Mouse (Mus musculus) B cell, adult 2 months (primary cell): Measurements from ENCODE around the gene Ect2.
A peak's percentile ranks its signal among the peaks of the same experiment; 100 is the strongest.

Experiments
- DNase-seq, 2 experiments: peaks; one replicate each; pipeline ENCODE4 v3.0.0; 2022

Ect2 gene

DNA sequence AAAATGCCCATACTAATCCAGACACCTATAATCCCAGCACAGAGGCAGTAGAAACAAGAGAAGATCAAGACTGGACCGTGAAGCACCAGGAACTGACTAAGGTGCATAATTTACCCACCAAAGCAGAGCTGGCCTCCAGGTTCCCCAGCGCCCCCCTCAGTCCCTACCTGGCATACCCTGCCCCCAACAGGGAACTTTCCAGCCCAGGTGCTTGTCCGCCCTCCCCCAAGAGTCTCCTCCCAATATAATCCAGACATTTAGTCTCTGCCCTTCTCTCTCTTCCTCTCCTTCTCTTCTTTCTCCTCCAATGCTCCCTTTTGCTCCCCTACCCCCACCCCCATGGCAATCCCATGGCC lies 2.9 kb upstream of the Ect2 start:
- DNase-seq = no peak

DNA sequence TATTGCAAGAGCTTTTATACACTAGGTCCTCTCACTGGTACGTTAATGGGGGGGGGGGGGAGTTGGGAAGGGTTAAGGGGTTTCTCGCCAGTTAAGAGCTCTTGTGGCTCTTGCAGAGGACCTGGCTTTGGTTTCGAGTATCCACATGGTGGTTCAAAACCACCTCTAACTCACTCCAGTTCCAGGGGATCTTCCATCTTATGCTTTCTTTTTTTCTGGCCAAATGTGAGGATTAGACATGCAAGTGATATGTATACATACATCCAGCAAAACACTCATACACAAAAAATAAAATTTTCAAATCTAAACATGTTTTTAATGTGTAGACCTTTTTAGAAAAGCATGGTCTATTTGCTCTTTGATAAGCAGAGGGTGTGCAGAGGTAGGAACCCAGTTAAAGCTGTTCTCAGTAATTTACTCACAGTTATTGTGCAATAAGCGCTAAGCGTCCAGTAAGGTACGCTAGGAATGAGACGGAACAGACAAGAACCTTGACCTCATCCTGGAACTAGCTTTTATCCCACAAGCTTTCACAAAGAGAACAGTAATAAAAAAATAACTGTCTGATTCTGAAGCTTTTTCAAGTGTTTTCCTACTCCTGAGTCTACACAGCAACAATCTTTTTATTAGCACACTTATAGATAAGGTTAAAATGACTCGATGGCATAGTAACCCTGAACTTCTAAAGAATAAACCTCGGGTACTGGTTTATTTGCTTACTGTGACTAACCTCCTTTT lies 2.3 kb upstream of the Ect2 start:
- DNase-seq = no peak

DNA sequence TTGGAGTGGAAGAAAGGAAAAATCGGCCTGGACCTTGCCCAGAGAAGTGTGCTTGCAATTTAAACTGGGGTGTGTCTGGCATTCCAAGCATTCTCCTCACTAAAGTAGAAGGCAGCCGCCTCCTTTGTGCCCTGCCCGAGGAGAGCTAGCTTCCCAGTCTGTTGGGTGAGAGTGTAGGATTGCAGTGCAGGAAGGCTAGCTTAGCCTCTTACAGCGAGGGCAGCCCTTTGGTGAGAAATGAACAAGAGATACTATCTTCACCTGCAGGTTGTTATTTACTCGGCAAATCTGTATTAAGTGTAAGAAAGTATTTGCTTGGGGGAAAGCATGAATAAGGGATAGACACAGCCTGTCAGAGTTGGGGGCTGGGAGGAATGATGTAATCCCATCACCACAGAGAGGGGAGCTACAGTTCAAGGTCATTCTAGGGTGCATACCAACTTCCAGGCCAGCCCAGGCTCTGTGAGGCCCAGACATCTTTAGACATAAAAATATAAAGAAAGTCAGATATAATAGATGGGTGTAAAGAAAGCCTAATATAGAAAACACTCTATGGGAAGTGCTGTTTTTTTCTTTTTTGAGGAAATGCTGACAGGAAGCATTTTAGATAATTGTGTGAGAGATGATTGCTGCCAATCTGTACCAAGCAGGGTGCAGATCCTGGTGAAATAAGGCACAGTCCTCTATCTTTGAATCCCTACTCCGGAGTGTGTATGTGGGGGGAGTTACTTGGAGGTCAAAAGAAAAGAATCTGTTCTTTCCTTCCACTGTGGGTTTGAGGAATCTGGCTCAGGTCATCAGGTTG lies 1.6 kb upstream of the Ect2 start:
- DNase-seq = no peak

DNA sequence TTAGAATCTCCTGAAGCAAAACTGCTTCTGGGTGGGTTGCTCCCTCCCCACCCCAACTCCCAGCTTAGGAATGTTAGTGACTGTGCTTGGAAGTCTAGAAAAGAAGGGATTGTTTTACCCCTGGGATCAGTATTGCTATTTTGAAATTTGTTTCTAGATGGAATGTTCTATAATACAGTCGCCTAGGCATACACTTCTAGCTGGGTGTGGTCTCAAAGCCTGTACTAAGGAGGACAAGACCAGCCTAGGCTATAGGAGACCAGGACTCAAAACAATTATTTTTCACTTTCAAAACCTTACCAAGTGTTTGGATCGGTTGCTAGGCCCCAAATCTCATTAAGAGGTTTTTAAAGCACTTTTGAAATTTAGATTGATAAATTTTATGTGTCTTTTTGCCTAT lies 602 bp upstream of the Ect2 start:
- no peak for DNase-seq

DNA sequence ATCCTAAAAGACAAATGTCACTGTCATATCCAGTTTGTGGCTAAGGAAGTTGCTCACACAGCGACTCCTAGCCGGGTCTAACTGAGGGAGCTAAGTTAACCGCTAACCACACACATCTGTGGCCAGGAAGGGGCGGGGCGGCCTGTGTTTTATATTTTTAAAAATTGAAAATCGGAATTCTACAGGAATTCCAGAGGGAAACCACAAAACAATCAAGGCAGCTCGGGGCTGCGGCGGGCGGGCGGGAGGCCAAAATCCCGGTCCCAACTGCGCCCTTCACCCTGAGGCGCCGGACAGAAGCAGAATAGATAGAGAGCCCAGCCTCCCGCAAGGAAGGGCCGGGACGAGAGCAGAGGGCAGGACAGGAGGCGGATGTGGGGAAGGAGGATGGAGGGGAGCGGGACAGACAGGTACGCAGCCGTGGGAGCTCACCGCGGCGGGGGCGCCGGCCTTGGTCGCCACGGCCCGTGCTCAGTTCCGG lies 447 bp downstream of the Ect2 start:
- peak; percentile 24 to 25 for DNase-seq

DNA sequence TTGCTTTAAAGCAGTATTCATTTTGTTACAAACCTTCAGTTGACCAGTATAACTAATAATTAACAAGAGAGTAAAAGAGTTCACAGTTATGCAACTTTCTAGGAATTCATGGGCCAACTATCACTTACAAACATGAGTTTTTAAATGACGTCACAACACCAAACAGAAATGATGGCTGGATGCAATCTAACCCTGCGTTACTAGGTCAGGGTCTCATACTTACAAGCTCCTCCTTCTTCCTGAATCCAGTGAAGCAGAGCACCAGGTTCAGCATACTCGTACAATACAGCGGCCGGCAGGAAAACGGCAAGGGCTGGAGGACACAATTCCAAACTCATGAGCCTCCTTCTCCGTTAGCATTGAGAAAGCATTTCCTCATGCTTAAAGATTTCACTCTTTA lies 7.9 kb downstream of the Ect2 start:
- no peak for DNase-seq

DNA sequence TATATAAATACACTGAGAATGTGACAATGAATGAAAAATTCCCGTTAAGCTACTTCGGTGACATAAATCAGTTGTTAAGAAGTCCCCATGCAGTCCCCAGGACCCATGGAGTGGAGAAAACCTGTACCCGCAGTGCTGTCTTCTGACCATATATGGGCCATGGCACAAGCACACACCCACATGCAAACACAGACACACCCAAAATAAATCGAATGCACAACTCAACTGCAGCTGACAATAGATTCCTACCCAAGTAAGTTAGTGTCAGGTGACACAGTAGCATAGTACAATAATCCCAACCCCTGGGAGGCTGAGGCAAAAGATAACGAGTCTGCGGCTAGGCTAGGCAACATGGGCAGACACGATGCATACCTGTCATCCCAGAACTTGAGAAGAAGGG lies 10.1 kb downstream of the Ect2 start:
- no peak for DNase-seq

DNA sequence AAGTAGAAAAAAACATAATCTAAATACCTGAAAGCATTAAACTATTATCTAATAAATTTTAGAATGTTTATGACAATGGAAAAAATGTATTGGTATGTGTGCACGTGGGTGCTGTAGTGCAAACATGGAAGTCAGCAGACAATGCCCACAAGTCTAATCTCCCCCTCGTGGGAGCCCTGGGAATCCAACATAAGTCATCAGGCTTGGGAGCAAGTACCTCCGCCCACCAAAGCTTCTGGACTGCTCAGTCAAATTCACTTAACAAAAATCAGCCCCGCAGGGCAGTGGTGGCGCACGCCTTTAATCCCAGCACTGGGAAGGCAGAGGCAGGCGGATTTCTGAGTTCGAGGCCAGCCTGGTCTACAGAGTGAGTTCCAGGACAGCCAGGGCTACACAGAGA lies 13.6 kb downstream of the Ect2 start:
- no peak for DNase-seq

DNA sequence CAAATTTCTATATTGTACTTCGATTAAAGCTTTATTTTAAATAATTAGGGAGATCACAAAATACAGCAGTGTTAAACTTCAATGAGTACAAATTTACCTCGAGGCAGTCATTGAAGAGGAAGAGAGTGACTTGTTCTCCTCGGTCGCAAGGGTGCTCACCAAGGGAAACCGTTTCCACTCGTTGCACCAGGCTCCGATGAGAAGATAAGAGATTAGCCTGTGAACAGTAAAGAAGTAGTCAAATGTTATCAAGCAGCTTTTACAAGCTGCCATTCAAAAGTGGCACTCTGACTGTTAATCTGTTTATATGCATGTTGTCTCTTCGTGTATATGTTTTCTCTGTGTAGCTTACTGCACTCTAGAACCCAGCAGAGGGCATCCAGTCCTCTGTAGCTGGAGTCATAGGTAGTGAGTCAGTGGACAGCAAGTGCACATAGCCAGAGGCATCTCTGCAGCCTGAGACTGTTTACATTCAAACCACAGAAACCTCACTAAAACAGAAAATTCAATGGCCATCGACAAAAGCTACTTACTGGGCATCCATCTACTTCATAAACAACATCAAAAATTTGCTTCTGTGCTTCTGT lies 31.7 kb downstream of the Ect2 start:
- DNase-seq = no peak

DNA sequence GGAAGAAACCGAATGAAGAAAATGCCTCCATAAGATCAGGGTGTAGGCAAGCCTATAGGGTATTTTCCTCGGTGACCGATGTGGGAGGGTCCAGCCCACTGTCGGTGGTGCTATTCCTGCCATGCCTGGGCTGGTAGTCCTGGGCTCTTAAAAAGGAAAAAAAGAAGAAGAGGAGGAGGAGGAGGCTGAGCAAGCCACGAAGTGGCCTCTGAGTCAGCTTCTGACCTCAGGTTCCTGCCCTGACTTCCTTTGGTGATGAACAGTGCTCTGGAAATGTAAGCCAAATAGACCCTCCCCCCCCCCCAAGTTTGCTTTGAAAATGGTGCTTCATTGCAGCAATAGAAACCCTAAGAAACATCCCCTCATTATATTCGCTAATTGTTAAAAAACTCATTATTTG lies 32.7 kb downstream of the Ect2 start:
- no peak for DNase-seq

DNA sequence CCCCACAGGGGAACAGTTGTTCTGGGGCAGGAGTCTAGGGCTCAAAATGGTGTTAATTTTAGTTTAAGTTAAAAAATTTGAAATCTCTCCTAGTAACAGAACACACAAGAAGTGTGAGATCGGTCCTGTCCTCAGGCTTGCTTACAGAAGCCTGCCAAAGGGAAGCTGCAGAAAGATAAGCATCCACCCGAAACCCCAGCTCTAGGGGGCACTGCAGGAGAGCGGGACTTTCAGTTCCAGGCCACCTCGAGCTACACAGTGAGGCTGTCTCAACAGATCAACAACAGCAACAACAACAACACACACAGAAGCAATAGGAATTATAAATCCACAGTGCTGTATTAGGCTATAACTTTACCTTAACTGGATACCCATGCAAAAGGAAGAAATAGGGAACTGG lies 35.5 kb downstream of the Ect2 start:
- DNase-seq = peak in 1 of 2 experiments; percentile 3

DNA sequence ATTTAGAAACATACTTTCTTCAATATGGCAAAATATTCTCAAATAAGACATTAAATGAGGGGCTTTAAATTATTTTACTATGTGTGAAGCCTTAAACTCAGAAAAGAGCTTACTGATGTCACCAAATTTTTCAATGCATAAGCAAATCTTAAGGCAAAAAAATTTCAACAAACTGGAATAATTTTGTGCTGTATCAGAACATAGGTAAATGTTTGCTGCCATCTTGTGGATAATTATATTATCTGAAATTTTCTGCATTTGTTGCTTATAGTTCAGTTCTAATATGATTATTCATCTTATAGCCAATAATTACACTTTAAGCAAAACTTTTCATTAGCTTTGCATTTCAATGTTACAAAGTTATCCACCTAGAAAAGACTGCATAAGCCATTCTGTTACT lies 42.8 kb downstream of the Ect2 start:
- no peak for DNase-seq

DNA sequence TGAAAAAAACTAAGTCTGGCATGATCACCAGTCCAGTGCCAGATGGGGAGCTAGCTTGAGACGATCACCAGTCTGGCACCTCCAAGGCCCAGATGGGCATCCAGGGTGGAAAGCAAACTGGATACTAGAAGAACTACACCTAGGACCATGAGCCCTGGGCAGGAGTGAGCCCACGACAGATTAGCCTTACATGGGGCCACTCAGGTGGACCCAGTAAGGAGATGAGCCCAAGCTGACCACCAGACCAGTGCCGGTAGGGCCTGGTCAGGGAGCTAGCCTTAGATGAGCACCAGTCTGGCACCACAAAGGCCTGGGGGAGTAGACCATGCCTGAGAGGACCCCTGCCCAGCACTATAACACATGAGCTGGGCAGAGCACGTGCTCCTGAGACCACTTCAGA lies 44.6 kb downstream of the Ect2 start:
- no peak for DNase-seq

DNA sequence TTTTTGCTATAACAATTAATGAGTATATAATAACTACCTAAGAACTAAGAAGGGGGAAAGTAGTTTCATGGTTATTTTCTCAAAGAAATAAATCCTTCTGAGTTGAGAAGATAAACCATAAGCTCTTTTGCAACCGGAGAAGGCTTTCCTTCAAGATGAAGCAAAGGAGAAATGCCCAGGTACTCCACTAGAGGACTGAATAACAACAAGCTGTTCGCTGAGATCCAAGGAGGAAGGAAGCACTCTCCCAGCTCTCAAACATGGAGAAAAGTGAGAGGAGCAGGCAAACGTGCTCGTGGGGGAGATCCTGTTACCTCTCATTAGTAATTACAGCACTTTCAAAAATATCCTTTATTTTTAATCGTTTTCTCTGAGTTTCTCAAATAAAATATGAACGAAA lies 46.5 kb downstream of the Ect2 start:
- no peak for DNase-seq

DNA sequence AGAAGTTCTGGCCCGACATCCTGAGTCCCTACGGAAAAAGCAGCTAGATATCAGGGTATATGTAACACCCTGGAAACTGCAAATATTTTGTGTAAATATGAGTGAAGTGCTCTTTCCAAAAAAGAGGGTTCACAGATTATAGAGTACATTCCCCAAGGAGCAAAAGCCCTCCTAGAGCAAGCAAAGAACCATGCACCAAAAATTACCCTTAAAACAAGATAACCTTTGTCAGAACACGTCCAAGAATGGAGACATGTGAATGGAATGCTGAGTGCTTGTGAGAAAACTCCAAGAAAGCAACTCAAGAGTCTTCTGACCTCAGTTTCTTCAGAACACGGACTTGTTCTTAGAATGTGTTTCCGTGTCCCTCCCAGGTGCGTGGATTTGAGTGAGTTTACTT lies 50.7 kb downstream of the Ect2 start:
- no peak for DNase-seq

DNA sequence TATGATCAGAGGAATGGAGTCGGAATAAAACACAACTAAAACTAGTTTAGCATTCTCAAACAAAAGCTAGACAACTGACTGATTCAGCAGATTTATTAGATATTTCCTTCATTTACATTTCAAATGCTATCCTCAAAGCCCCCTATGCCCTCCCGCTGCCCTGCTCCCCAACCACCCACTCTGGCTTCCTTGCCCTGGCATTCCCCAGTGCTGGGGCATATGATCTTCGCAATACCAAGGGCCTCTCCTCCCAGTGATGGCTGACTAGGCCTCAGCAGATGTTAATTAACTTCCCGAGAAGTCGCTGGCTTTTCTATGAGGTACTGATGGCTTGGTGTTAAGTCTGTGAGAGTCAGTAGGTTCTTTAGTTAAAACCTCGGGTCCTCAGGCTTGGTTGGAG lies 55.0 kb downstream of the Ect2 start:
- DNase-seq = no peak

DNA sequence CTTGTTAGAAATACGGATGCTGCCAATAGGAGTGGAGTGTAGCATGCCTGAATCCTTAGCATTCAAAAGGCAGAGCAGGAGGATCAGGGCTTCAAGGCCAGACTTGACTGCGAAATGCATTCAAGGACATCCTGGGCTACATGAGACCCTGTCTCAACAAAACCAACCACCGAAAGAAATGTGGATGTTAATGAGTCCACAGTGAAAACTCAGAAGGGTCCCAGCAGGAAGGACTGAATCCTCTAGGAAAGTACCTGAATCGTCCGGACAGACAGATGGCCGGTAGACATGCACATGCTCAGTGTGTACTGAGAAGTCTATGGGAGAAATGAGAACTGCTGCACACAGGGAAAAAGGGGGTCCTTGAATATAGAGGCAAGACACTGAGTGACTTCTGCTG lies 67.5 kb downstream of the Ect2 start:
- DNase-seq = no peak

DNA sequence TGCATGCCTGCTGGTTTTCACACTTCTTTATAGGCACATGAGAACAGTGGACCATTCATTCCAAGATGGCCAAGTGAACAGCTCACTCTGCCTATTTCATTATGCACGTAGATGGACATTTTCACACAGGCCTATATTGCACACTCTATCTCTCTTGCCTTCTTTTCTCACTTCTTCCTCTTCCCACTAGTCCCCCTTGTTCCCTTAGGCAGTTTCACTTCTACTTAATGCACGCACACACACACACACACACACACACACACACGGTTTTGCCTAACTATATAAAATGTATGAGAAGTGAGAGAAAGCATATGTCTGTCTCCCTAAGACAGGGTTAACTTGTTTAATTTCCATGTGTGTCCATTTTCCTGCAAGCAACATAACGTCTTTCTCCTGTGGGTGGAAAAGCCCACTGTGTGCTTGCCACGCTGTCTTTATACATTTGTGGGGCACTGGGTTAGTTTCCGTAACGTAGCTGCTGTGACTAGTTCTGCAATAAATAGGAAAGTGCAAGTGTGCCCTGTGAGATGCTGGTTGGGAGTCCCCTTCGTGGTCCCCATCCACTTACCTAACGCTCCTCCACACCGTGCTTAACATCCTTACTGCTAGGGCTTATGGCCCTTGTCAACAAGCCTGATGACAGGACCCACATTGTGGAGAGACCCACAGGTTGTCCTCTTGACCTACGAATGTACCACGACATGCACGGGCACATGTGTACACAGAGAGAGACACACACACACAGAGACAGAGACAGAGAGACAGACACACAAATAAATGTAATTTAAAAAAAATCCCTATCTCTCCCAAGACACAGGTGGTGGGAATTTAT lies 72.2 kb downstream of the Ect2 start:
- peak in 1 of 2 experiments; percentile 2 for DNase-seq

DNA sequence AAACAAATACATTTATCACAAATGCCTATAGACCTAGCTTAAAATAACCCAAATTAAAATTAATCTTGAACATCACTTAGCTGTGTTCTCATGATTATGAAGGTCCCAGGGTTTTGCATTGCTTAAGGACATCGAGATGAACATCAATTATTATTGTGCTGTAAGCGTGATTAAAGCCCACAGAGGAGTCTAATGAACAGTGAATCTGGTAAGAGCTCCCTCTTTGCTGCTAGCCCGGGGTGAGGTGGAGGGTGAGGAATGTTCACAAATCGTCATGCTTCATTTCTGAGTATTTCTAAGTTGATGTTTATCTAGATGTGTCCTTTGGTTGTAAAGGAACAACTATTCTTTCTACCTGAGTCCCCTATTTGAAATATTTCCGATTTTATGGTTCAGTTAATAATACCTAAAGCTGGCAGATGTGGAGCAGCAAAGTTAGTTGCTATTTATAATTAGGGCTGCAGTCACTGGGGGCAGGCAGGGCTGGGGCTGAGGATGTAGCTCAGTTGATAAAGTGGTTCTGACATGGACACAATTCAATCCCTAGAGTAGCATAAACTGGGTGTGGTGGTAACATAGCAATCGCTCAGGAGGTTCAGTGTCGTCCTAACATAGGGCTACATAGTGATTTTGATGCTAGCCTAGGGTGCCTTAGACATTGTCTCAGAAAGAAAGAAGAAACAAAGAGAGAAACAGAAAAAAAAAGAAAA lies 73.5 kb downstream of the Ect2 start:
- no peak for DNase-seq

DNA sequence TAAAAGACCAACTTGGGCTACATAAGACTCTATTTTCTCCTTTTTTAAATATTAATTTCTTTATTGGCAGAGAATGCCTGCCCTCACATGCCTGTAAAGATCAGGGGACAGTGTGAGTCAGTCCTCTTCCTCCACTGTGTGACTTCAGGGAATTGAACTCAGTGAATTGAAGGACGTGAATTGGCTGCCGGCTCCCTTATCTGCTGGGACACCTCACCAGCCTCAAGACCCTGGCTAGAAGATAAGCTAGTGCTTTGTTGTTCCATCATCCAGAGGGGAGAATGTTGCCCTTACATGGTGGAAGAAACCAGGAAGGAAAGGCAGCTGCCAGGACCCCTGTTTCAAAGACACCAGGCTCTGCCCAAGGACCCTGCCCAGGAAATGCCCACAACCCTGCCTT lies 79.8 kb downstream of the Ect2 start:
- no peak for DNase-seq

DNA sequence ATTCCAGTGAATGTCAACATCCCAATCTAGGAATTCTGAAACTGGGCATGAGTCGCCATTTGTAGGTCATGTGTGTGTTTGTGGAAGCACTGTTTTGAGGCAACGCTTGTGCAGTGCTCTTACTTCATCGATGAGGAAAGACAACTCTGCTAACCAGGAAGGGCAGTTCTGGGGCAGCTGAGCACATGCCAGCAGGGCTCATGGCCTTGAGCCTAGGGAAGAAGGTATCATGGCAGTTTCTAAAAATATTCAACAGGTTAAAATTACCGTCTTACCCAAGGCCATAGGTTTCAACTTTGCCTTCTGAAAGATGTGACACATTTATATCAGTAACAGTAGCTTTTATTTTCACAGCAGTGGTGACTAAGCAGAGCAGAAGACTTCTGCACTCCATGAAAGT lies 82.0 kb downstream of the Ect2 start:
- no peak for DNase-seq

DNA sequence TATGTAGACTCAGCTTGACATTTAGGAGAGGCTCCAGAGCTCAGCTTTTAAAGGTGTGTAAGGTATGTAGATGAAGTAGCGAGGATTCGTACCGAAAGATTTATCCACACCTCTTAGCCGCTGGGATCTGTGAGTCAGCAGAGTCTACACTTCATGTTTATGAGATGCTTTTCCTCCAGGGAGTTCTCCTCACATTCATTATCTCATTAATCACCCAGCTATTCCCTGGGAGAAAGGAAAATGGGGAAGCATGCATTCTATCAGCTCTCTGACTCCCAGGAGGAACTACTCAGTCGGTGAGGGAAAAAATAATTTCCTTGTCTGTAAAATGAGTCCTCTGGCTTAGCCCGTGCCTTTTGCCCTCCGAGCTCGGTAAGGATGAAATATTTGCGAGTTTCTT lies 83.3 kb downstream of the Ect2 start:
- DNase-seq = no peak

DNA sequence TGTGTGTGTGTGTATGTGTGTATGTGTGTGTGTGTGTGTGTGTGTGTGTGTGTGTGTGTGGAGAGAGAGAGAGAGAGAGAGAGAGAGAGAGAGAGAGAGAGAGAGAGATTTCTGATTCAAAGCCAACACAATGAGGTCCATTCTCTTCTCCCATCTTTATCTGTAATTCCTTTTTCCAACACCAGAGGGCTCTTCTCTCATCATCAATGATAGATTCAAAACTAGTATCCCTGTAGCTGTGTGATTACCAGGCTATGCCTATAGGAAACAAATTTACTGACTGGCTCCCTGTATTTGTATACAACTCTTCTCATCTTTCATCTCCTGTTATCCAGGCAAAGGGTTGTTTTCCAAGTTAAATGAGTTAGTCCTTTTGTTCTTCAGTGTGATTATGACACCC lies 86.5 kb downstream of the Ect2 start:
- DNase-seq = no peak
